Mouse (Mus musculus) heart, postnatal 36 days (tissue): ENCODE results near the gene Ptprs. TPM values are rescaled to one million over a fixed set of nuclear protein-coding genes. Genes with fewer than 3 reads are reported as not detected.
A peak's percentile ranks its signal among the peaks of the same experiment; 100 is the strongest.

Experiments
- DNase-seq, 2 experiments: peaks; one replicate each; pipeline ENCODE4 v3.0.0; 2021 to 2022
- intact Hi-C: fragments of 180-260 bp; cut with DNase I; formaldehyde crosslinking; loops from one replicate; pipeline ENCODE4 v1.15.1; 2025
- total RNA-seq, 2 experiments: library from RNA; stranded (reverse); gene quantifications; 2 replicates each; pipeline ENCODE4 v1.2.3; 2021

Gene Ptprs
- total RNA-seq, 2 experiments from 2014 or later = 45.8 to 47.7 TPM

- DNase-seq = no peak
- intact Hi-C loops = no loop called here
These were observed 6.3 kb downstream of the Ptprs start for GRCm38 (mm10) chr17:56470001-56470436.

GRCm38 (mm10) chr17:56469275-56469674 lies 7.0 kb downstream of the Ptprs start:
- DNase-seq = no peak
- intact Hi-C loops = loop anchor here (10.0 kb wide), 1 partner anchor 786 kb away; no protein-coding TSS in a partner anchor

GRCm38 (mm10) chr17:56468870-56469269 lies 7.4 kb downstream of the Ptprs start:
- no peak for DNase-seq
- intact Hi-C loops = loop anchor here (10.0 kb wide), 1 partner anchor 786 kb away; no protein-coding TSS in a partner anchor

GRCm38 (mm10) chr17:56468380-56468779 lies 7.9 kb downstream of the Ptprs start:
- intact Hi-C loops = loop anchor here (10.0 kb wide), 1 partner anchor 786 kb away; no protein-coding TSS in a partner anchor
- DNase-seq = no peak

GRCm38 (mm10) chr17:56467456-56467884 lies 8.8 kb downstream of the Ptprs start:
- DNase-seq = no peak
- intact Hi-C loops = loop anchor here (10.0 kb wide), 1 partner anchor 787 kb away; no protein-coding TSS in a partner anchor

GRCm38 (mm10) chr17:56466747-56467146 lies 9.5 kb downstream of the Ptprs start:
- intact Hi-C loops = loop anchor here (10.0 kb wide), 1 partner anchor 788 kb away; no protein-coding TSS in a partner anchor
- DNase-seq = no peak

GRCm38 (mm10) chr17:56464817-56465216 lies 11.5 kb downstream of the Ptprs start:
- DNase-seq = no peak
- intact Hi-C loops = loop anchor here (10.0 kb wide), 1 partner anchor 790 kb away; no protein-coding TSS in a partner anchor

GRCm38 (mm10) chr17:56464345-56464744 lies 11.9 kb downstream of the Ptprs start:
- no peak for DNase-seq
- intact Hi-C loops = loop anchor here (10.0 kb wide), 1 partner anchor 790 kb away; no protein-coding TSS in a partner anchor

GRCm38 (mm10) chr17:56463500-56463899 lies 12.8 kb downstream of the Ptprs start:
- intact Hi-C loops = loop anchor here (10.0 kb wide), 1 partner anchor 791 kb away; no protein-coding TSS in a partner anchor
- no peak for DNase-seq

GRCm38 (mm10) chr17:56462835-56463455 lies 13.3 kb downstream of the Ptprs start:
- intact Hi-C loops = loop anchor here (10.0 kb wide), 1 partner anchor 792 kb away; no protein-coding TSS in a partner anchor
- no peak for DNase-seq

GRCm38 (mm10) chr17:56461771-56462743 lies 14.2 kb downstream of the Ptprs start:
- intact Hi-C loops = loop anchor here (10.0 kb wide), 1 partner anchor 793 kb away; no protein-coding TSS in a partner anchor
- DNase-seq = peak; percentile 98

GRCm38 (mm10) chr17:56460876-56461275 lies 15.4 kb downstream of the Ptprs start:
- DNase-seq = no peak
- intact Hi-C loops = loop anchor here (10.0 kb wide), 1 partner anchor 794 kb away; no protein-coding TSS in a partner anchor

GRCm38 (mm10) chr17:56457442-56457841 lies 18.8 kb downstream of the Ptprs start:
- DNase-seq = no peak
- intact Hi-C loops = no loop called here

- intact Hi-C loops = no loop called here
- DNase-seq = no peak
These were observed 19.9 kb downstream of the Ptprs start for GRCm38 (mm10) chr17:56456353-56456752.

- intact Hi-C loops = no loop called here
- DNase-seq = no peak
These were observed 22.6 kb downstream of the Ptprs start for GRCm38 (mm10) chr17:56453689-56454088.

GRCm38 (mm10) chr17:56453251-56453650 lies 23.0 kb downstream of the Ptprs start:
- no peak for DNase-seq

GRCm38 (mm10) chr17:56447716-56448115 lies 28.6 kb downstream of the Ptprs start:
- intact Hi-C loops = no loop called here
- no peak for DNase-seq

More at GRCm38 (mm10) chr17:56453251-56453650, 23.0 kb downstream of the Ptprs start:
- intact Hi-C loops = no loop called here

- intact Hi-C loops = no loop called here
- no peak for DNase-seq
These were observed 30.9 kb downstream of the Ptprs start for GRCm38 (mm10) chr17:56445397-56445796.

GRCm38 (mm10) chr17:56444771-56445170 lies 31.5 kb downstream of the Ptprs start:
- intact Hi-C loops = no loop called here
- no peak for DNase-seq

- no peak for DNase-seq
- intact Hi-C loops = no loop called here
These were observed 32.9 kb downstream of the Ptprs start for GRCm38 (mm10) chr17:56443341-56443795.

GRCm38 (mm10) chr17:56442316-56442715 lies 34.0 kb downstream of the Ptprs start:
- intact Hi-C loops = no loop called here
- DNase-seq = no peak
